Mouse (Mus musculus): Measurements from ENCODE around the gene Cacng7. TPM values are rescaled to one million over a fixed set of nuclear protein-coding genes. Genes with fewer than 3 reads are reported as not detected.

Cacng7 gene
- 3.0 and 3.1 TPM in 2 replicates for polyA plus RNA-seq (2016; fragmentation: Nextera tagmentation; extraction: Ambion mirVana)

DNA sequence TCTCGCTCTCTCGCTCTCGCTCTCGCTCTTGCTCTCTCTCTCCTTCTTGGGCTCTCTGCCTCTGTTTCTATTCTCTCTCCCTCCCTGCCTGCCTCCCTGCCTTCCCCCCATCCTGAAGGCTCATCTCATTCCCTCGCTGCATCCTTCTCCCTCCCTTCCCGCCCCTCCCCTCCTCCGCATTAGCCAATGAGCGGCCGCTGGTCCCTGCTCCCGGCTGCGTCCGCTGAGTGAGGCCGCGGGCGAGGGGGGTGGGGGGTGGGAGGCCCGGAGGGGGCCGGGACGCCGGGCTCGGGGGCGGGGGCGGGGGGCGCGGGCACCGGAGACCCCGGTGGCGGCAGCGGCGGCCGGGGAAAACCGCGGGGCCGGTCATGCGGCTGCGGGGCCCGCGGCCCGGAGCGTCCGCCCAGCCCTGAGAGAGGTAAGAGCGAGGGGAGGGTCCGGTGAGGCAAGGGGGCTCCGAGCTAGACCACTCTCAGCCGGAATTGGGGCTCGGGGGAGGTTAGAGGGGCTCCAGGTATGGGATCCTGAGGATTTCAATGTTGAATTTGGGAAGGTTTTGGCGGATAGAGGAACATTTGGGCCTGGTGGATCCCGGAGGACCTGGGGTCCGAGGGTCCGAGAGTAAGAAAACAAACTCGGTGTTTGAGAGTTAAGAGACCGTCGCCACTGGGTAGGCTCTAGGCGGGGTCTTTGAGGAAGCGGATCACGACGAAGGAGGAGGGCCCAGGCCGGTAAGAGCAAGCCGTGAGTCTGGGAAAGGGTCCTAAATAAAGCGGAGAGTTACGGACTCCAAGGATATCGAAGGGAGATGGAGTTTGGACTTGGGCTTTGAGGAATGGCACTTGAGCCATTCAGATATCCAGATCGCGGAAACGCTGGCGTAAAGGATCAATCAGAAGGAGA is at the start of gene Cacng7:
Cacng7 (plus strand) TSS at position 337 of the 903 bp plus-strand sequence.
- under 1% methylated on average over 64 of the region's 65 CpGs for WGBS
- Histone ChIP-seq H3K27ac (peak within 1 kb of the TSS; percentile 89), H3K4me2 (peak within 1 kb of the TSS; percentile 77), H3K9ac (replicated peaks) (peak within 1 kb of the TSS; percentile 80), H3K27me3 (peaks cover 12% of the 10 kb centered on the region), H3K9me3 (no peaks in the 10 kb centered on the region), H3K4me3 (replicated peaks) (peak within 1 kb of the TSS; percentile 75), H3K4me1 (replicated peaks) (peaks cover 21% of the 10 kb centered on the region), H3K36me3 (peaks cover 12% of the 10 kb centered on the region)
- ATAC-seq (ENCODE audit: insufficient number of reproducible peaks, insufficient read depth, low FRiP score, low TSS enrichment, low read depth): no peak

DNA sequence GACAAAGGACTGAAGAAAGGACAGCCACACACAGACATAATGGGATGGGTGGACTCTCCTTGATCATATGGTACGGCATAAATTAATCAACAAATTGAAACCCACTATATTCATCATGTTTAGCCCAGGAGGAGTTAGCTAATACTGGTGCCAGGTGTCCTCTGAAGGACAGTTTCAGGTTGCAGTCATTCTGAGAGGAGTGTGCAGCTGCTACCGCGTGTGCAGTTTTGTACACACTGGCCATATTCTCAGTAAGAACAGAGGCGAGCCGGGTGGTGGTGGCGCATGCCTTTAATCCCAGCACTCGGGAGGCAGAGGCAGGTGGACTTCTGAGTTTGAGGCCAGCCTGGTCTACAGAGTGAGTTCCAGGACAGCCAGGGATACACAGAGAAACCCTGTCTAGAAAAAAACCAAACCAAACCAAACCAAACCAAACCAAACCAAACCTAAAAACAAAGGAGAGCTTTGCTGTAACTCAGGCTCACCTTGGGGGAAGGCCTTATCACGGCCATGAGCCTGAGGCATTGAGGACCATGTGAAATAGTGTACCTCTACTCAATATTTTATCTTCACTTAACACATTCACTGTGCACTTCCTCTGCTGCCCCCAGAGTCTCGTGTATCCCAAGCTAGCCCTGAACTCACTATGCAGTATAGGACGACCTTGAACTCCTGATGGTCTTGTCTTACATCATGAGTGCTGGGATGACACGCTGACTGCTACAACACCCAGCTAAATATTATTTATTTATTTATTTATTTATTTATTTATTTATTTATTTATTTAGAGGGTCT is 49.5 kb upstream of the Cacng7 start:
- Histone ChIP-seq H3K9me3 (no peaks in the 10 kb centered on the region), H3K27me3 (no peaks in the 10 kb centered on the region), H3K4me2 (no peak overlapping the region), H3K4me3 (replicated peaks) (no peak overlapping the region), H3K27ac (no peak overlapping the region), H3K36me3 (no peaks in the 10 kb centered on the region), H3K9ac (replicated peaks) (no peak overlapping the region), H3K4me1 (replicated peaks) (no peaks in the 10 kb centered on the region)
- ATAC-seq (ENCODE audit: insufficient number of reproducible peaks, insufficient read depth, low FRiP score, low TSS enrichment, low read depth): no peak
- 84% methylated on average over 11 of the region's 11 CpGs for WGBS

DNA sequence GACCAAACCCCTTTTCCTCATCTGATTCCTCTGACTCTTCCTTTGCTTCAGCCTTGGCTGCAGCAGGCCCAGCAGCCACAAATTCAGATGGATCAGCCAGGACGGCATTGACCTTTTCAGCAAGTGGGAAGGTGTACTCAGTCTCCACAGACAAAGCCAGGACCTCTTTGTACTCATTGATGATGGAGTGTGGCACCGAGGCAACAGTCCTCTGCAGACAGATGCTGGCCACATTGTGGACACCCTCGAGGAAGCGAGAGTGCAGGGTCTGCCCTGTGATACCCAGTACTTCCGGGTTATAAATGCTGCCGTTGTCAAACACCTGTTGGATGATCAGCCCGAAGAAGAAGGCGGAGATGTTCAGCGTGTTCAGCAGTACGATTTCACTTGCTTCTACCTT is 48.2 kb upstream of the Cacng7 start:
- Histone ChIP-seq H3K4me3 (replicated peaks) (no peak overlapping the region), H3K9ac (replicated peaks) (no peak overlapping the region), H3K4me2 (no peak overlapping the region), H3K4me1 (replicated peaks) (peaks cover 7% of the 10 kb centered on the region), H3K27me3 (no peaks in the 10 kb centered on the region), H3K36me3 (no peaks in the 10 kb centered on the region), H3K27ac (no peak overlapping the region), H3K9me3 (no peaks in the 10 kb centered on the region)
- WGBS: 83% methylated on average over 10 of the region's 10 CpGs
- no peak for ATAC-seq (ENCODE audit: insufficient number of reproducible peaks, insufficient read depth, low FRiP score, low TSS enrichment, low read depth)

DNA sequence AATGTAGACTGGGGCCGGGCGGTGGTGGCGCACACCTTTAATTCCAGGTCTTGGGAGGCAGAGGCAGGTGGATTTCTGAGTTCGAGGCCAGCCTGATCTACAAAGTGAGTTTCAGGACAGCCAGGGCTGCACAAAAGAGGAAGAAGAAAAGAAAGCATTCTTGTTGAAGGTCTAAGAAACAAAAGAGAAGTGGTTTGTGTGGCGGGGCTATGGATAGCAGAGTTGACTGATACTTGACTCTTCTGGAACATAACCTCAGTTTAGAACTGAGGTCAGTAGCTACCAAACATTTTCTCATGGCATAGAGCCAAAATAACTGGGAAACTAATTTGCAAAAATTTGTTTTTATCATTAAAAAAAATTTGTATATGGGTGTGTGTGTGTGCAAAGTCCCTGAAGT is 46.7 kb upstream of the Cacng7 start:
- no peak for ATAC-seq (ENCODE audit: insufficient number of reproducible peaks, insufficient read depth, low FRiP score, low TSS enrichment, low read depth)
- H3K4me3 ChIP-seq (replicated peaks): no peak overlapping the region
- 93% methylated on average over 5 of the region's 5 CpGs for WGBS

DNA sequence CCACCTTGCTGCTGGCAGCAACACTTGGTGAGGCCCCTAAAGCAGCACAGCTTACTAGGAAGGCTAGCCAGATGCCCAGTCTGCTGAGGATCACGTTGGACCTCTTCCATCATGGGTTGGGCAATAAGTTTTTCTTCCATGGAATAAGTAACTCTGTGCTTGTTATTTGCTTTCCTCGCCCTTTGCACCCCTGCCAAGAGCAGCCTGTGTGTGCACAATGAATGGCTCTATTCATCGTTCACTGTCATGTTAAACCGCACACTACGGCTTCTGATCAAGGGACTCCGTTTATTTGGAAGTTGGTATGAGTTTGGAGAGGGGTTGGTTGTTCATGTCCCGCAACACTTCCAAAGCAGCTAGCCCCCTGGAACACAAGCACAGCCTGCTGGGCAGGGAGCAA is 45.6 kb upstream of the Cacng7 start:
- H3K27ac ChIP-seq: peak overlapping the region; percentile 20; the same call in 1 of the 2 replicates
- no peak overlapping the region for H3K9ac ChIP-seq (replicated peaks)
- H3K4me1 ChIP-seq (replicated peaks): peaks cover 28% of the 10 kb centered on the region
- no peaks in the 10 kb centered on the region for H3K9me3 ChIP-seq
- H3K27me3 ChIP-seq: no peaks in the 10 kb centered on the region
- 67% methylated on average over 7 of the region's 7 CpGs for WGBS
- H3K4me2 ChIP-seq: no peak overlapping the region
- no peak for ATAC-seq (ENCODE audit: insufficient number of reproducible peaks, insufficient read depth, low FRiP score, low TSS enrichment, low read depth)
- no peak overlapping the region for H3K4me3 ChIP-seq (replicated peaks)
- H3K36me3 ChIP-seq: no peaks in the 10 kb centered on the region

More for the DNA sequence above, 46.7 kb upstream of the Cacng7 start:
- H3K9me3 ChIP-seq: no peaks in the 10 kb centered on the region
- H3K4me2 ChIP-seq: no peak overlapping the region
- peaks cover 17% of the 10 kb centered on the region for H3K4me1 ChIP-seq (replicated peaks)
- H3K27me3 ChIP-seq: no peaks in the 10 kb centered on the region
- no peak overlapping the region for H3K27ac ChIP-seq
- H3K9ac ChIP-seq (replicated peaks): no peak overlapping the region
- no peaks in the 10 kb centered on the region for H3K36me3 ChIP-seq

DNA sequence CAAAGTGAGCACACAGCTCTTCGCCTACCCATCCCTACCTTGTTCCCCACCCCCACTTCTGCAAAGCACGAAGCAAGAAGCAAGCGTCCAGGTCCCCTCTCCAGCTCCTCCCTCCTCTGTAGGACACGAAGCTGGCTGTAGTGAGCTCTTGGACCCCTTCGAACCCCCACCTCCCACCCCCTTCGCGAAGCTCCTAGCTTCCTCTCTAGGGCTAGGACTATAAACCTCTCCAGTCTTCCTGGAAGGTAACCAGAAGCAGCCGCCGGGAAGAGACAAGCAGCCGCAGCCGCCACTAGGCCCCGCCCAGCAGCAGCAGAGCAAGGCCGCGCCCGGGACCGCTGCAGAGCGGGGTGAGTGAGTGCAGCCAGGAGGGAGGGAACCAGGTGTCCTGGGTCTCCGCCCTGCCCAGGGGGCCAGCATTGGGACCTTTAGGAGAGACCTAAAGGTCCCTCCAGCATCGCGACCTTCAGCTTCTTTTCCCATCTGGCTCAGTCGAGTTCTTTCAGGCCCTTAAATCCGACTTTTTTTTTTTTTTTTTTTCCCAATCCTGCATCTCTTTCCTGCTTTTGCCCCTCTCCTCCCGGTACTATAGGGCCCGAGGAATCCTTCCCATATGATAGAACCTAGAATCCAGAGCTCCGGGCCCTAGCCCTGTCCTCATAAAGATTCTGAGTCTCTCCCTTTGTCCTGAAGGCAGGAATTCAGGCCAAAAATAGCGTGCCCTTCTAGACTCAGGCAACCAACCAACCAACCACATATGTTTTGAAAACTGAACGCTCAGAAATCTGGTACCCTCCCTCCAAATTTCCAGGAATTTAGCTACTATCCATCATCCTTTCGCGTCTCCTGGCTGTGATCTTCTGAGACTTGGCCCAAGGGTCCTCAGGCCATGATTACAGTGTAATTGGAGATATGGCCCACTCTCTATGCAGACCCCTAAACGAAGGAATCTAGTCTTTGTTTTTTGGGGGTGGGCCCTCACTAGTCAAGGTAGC is 43.5 kb upstream of the Cacng7 start, which contains the start of the genes Myadm and Prkcg:
Myadm (plus strand) TSS at position 105 of the 995 bp plus-strand sequence.
Prkcg (plus strand) TSS at position 204 of the 995 bp plus-strand sequence.
- peak; percentile 52 for ATAC-seq (ENCODE audit: insufficient number of reproducible peaks, insufficient read depth, low FRiP score, low TSS enrichment, low read depth)
- 2% methylated on average over 30 of the region's 30 CpGs for WGBS

DNA sequence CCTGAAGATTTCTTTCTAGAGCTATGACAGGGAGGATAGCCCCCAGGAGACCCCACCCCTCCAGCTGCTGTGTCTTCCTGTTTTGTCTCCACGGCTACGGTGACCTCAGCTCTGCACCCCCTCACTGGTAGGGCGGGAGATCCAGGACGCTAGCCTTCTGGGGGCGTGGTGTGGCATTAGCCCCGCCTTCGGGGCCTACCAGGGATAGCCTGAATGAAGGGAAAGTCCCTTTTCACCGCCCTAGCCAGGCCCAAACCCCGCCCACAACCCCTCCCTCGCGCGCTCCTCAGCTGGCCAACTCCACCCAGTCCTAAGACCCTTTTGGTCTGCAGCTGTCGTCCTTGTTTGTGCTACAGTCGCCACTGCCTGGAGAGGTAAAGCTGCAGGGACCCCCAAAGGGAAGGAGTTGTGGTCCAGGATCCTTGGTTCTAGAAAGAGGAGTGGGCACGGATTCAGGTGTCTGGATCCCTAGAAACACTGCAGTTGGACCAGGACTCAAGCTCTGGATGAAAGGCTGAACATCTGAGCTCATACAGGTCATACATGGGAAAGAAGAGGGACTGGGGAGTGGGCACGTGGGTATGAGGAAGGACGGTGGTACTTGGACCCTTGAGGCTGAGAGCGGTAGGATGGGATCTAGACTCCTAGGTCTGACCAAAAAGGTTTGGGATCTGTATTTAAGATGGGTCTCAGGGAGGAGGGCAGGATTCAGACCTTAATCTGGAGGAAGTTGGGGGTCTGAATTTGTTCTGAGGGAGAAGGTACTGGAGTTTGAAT is 42.3 kb upstream of the Cacng7 start:
- peak; percentile 86 for ATAC-seq (ENCODE audit: insufficient number of reproducible peaks, insufficient read depth, low FRiP score, low TSS enrichment, low read depth)
- whole genome bisulfite sequencing: 2% methylated on average over 18 of the region's 18 CpGs
- peaks cover 17% of the 10 kb centered on the region for H3K36me3 ChIP-seq
- peak overlapping the region; percentile 89 for H3K27ac ChIP-seq
- peak overlapping the region; percentile 67 for H3K9ac ChIP-seq (replicated peaks)
- peaks cover 39% of the 10 kb centered on the region for H3K4me1 ChIP-seq (replicated peaks)
- H3K4me2 ChIP-seq: peak overlapping the region; percentile 66
- no peaks in the 10 kb centered on the region for H3K27me3 ChIP-seq
- H3K9me3 ChIP-seq: no peaks in the 10 kb centered on the region
- H3K4me3 ChIP-seq (replicated peaks): peak overlapping the region; percentile 43

More for the DNA sequence above, 43.5 kb upstream of the Cacng7 start, which contains the start of the genes Myadm and Prkcg:
- Histone ChIP-seq H3K9ac (replicated peaks) (peak within 1 kb of the TSS; percentile 67), H3K4me3 (replicated peaks) (peak within 1 kb of the TSS; percentile 43), H3K27me3 (no peaks in the 10 kb centered on the region), H3K27ac (peak within 1 kb of the TSS; percentile 89), H3K4me2 (peak within 1 kb of the TSS; percentile 66), H3K4me1 (replicated peaks) (peaks cover 39% of the 10 kb centered on the region), H3K9me3 (no peaks in the 10 kb centered on the region), H3K36me3 (peaks cover 8% of the 10 kb centered on the region)

DNA sequence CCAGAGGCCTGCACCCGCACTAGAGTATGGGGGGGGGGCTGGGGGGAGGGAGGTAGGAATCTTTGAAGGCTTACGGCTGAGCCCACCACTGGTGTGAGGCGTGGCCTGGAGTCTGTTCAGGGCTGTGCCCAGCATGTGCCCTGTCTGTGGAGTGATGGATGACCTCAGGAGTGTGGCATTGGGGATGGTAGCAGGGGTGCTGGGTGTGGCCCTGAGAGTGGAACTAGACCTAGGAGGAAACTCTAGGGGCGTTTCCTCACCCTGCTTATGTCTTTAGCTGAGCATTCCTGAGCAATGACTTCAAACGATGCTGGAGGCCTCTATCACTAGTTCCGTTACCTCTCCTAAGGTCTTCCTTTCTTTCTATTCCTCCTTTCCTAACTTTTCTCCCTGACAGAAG is 41.6 kb upstream of the Cacng7 start:
- peak overlapping the region; percentile 66 for H3K4me2 ChIP-seq
- H3K9ac ChIP-seq (replicated peaks): peak overlapping the region; percentile 67; the same call in 1 of the 2 replicates
- ATAC-seq (ENCODE audit: insufficient number of reproducible peaks, insufficient read depth, low FRiP score, low TSS enrichment, low read depth): 0 out of 2 replicates have a peak, but pooled peaks have one; percentile 1
- peaks cover 18% of the 10 kb centered on the region for H3K36me3 ChIP-seq
- peaks cover 39% of the 10 kb centered on the region for H3K4me1 ChIP-seq (replicated peaks)
- no peaks in the 10 kb centered on the region for H3K27me3 ChIP-seq
- 35% methylated on average over 6 of the region's 6 CpGs for WGBS
- no peaks in the 10 kb centered on the region for H3K9me3 ChIP-seq
- H3K27ac ChIP-seq: no peak overlapping the region
- peak overlapping the region; percentile 43 for H3K4me3 ChIP-seq (replicated peaks)

DNA sequence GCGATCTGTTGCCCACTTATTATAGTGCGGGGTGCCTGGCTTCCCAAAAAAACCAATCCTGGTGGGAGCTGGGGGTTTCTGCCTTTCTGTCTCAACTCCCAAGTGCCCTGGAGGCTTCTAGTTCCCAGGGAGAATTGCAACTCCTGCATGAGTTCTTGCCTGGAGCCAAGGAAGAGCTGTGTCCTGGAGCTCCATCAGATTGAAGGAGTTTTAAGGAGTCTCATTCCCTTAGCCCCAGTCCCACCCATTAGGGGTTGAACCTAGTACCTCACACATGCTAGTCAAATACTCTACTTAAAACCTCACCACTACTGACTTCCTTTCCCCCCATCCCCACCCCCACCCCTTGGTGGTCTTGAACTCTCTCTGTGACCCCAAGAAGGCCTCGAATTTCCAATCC is 41.0 kb upstream of the Cacng7 start:
- H3K27ac ChIP-seq: peak overlapping the region; percentile 29; the same call in 1 of the 2 replicates
- 62% methylated on average over 3 of the region's 3 CpGs for WGBS

More for the DNA sequence above, 41.0 kb upstream of the Cacng7 start:
- Histone ChIP-seq H3K4me3 (replicated peaks) (peak overlapping the region; percentile 43), H3K4me2 (peak overlapping the region; percentile 66), H3K9me3 (no peaks in the 10 kb centered on the region), H3K4me1 (replicated peaks) (peaks cover 39% of the 10 kb centered on the region), H3K36me3 (peaks cover 21% of the 10 kb centered on the region), H3K9ac (replicated peaks) (no peak overlapping the region), H3K27me3 (no peaks in the 10 kb centered on the region)
- ATAC-seq (ENCODE audit: insufficient number of reproducible peaks, insufficient read depth, low FRiP score, low TSS enrichment, low read depth): no peak

Data from limb, embryonic 12.5 days (tissue).